Mouse (Mus musculus) testis, adult 2 months (tissue): ENCODE data around the gene Klrg1. TPM values are rescaled to one million over a fixed set of nuclear protein-coding genes. Genes with fewer than 3 reads are reported as not detected.

Source experiments
- H3K27ac ChIP-seq: fragments of 200-500 bp; 2 replicates; pipeline ENCODE4 v1.5.1; 2012; ENCODE audit warnings: low read depth, low read length; ENCODE audit not compliant: control insufficient read depth, insufficient read depth
- H3K27me3 ChIP-seq: fragments of 200-500 bp; 2 replicates; pipeline ENCODE4 v1.6.1; 2012; ENCODE audit warnings: mild to moderate bottlenecking, low read length, moderate library complexity; ENCODE audit not compliant: control insufficient read depth, insufficient read depth
- H3K36me3 ChIP-seq: fragments of 200-500 bp; 2 replicates; pipeline ENCODE4 v1.6.1; 2012; ENCODE audit warnings: mild to moderate bottlenecking, low read length; ENCODE audit not compliant: control insufficient read depth, insufficient read depth
- H3K4me1 ChIP-seq: fragments of 200-500 bp; 2 replicates; pipeline ENCODE4 v1.6.1; 2012; ENCODE audit warnings: low read length; ENCODE audit not compliant: control insufficient read depth, insufficient read depth
- H3K4me3 ChIP-seq: fragments of 200-500 bp; 2 replicates; pipeline ENCODE4 v1.5.1; 2012; ENCODE audit warnings: low read depth, mild to moderate bottlenecking, low read length, moderate library complexity, mixed read lengths; ENCODE audit not compliant: control insufficient read depth
- CTCF ChIP-seq: fragments of 200-500 bp; IDR thresholded peaks from 2 replicates; pipeline ENCODE4 v1.5.1; 2012; ENCODE audit warnings: low read depth, mild to moderate bottlenecking, inconsistent platforms, low read length, moderate library complexity; ENCODE audit not compliant: control insufficient read depth, insufficient read depth, insufficient replicate concordance
- POLR2A ChIP-seq: fragments of 200-500 bp; IDR thresholded peaks from 2 replicates; pipeline ENCODE4 v1.6.1; 2012; ENCODE audit warnings: low read depth, mild to moderate bottlenecking, inconsistent platforms, low read length, moderate library complexity; ENCODE audit not compliant: control insufficient read depth
- polyA plus RNA-seq: library from polyadenylated mRNA; depleted of rRNA; stranded (reverse); fragments of >200 nt; gene quantifications from 2 replicates; pipeline ENCODE4 v1.2.3, GENCODE M21; 2012; rRNA removed

The Klrg1 gene
- polyA plus RNA-seq: 0.16 and 0.18 TPM in 2 replicates

GRCm38 (mm10) chr6:122282782-122283181, at the start of gene Klrg1:
Gene Klrg1 (minus strand): TSS chr6:122282882.
- Histone ChIP-seq H3K4me1 (no peaks in the 10 kb centered on the region), H3K36me3 (no peaks in the 10 kb centered on the region), H3K27me3 (no peaks in the 10 kb centered on the region), H3K4me3 (no peak within 1 kb of the TSS), H3K27ac (no peak within 1 kb of the TSS)
- TF ChIP-seq POLR2A (no peak), CTCF (no peak)

GRCm38 (mm10) chr6:122325361-122325975, 42.8 kb upstream of the Klrg1 start:
- H3K27ac ChIP-seq: no peak overlapping the region
- no peak for TF ChIP-seq POLR2A
- TF ChIP-seq CTCF: no peak
- H3K27me3 ChIP-seq: no peaks in the 10 kb centered on the region
- H3K4me1 ChIP-seq: no peaks in the 10 kb centered on the region
- H3K36me3 ChIP-seq: peaks cover 5% of the 10 kb centered on the region
- no peak overlapping the region for H3K4me3 ChIP-seq

DNA sequence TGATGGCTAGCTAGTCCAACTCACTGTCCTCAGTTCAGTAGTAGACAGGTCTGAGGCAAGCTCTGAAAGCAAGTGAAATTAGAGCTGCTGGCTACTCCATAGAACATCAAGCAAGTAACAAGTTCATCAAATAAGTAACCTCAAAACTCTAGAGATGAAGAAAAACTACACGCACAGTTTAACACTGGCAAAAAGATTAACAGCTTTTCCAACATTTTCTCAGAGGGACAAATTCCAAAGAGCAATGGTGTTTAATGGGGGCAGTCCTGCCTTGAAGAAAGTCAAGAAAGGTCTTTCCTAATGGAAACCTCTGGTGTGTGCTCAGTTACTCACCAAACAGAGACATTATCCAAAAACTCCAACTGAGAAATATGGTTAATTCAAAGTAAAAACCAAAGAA, 36.0 kb upstream of the Klrg1 start:
- Histone ChIP-seq H3K4me1 (no peaks in the 10 kb centered on the region), H3K4me3 (no peak overlapping the region), H3K27ac (no peak overlapping the region), H3K27me3 (no peaks in the 10 kb centered on the region), H3K36me3 (peaks cover 5% of the 10 kb centered on the region)
- no peak for TF ChIP-seq CTCF
- TF ChIP-seq POLR2A: no peak

DNA sequence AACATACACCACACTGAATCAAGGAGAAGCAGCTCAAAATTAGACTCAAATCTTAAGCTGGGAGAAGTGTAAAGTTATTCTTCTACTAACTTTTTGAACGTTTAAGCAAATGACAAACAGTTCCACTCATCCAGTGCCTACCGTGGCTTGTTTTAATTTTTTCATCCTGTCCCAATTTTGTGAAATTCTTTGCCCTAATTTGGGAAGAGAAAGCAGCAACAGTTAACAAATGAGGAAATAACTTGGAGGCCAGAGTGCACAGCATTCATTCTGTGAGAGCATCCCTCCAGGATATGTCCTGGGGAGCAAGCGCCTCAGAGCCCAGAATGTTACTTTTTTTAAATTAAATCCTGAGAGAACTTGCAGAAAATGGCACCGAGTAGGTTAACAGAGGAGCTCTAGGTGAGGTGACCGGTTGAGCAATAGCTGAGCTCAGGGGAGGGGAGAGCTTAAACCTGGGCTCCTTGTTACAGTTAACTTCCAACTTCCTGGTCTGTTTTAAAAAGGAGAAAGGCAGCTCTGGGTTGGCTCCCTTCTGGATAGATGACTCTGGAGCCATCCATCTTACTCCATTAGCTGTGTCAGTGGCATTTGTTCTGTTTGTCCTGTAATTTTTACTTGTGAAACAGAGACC, 27.6 kb upstream of the Klrg1 start:
- H3K27me3 ChIP-seq: no peaks in the 10 kb centered on the region
- no peak for TF ChIP-seq POLR2A
- TF ChIP-seq CTCF: no peak
- no peak overlapping the region for H3K27ac ChIP-seq
- no peaks in the 10 kb centered on the region for H3K4me1 ChIP-seq
- peaks cover 2% of the 10 kb centered on the region for H3K36me3 ChIP-seq
- no peak overlapping the region for H3K4me3 ChIP-seq

DNA sequence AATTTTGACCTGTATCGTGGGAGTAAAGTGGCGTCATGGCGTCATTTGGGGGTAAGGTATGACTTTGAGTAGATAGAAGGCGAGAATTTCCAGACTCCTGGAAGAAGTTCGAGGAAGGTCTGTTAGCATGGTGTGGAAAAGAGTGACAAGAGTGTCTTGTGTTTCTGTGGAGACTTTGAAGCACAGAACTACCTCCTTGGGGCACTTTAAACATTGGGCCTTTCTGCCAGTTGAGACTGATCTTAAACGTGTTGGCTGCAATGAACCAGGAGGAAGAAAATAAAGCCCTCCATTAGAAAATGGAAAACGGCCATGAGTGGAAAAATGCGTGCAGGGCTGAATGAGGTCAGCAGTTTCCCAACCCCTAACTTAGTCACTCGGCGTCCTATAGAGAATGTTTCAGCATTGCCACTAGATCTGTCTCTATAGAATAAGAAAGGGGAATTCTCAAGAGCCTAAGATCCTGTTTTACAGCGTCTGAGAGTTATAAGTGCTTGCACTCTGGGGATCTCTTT, 26.8 kb upstream of the Klrg1 start:
- H3K27me3 ChIP-seq: no peaks in the 10 kb centered on the region
- no peaks in the 10 kb centered on the region; the same call in 1 of the 2 replicates for H3K36me3 ChIP-seq
- H3K4me3 ChIP-seq: peak overlapping the region; percentile 94
- TF ChIP-seq CTCF: no peak
- H3K4me1 ChIP-seq: peaks cover 1% of the 10 kb centered on the region; the same call in 1 of the 2 replicates
- peak overlapping the region; percentile 84 for H3K27ac ChIP-seq

DNA sequence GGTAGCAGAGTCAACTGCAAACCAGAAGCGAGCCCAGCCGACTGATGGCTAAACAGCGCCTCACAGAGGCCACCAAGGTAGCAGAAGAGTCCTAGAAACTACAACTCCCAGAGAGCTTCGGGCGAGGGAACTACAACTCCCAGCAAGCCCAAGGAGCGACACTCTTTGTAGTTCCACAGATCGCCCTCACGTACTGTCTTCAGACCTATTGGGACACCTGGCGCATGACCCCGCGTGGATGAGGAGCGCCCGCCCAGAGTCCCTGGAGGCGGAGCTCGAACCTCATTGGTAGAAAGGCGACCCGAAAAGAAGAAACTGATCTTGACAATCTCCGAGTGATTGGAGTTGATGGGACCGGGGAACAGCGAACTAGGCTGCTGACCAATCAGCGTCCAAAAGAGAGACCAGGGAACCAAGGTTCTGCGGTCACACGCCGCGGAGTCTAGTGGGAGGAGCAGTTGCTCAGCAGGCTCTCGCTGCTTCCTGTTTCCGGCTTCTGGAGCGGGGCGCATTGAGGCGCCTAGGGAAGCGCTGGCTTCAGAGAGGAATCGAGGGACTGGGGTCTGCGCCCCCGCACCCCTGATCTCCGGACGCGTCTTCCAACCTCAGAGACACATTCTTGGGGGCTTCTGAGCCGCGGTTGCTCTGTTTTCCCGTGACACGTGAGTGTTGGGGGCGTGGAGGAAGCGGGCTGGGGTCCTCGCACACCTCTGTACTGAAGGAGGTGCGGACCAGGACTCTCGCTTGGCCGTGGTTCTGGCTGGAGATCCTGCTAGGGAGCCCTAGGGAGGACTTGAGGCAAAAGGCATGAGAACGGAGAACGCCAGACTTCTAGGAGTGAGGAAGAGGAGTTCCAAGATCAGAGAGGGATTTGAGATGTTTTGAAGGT, 26.1 kb upstream of the Klrg1 start, which contains the start of gene M6pr:
Gene M6pr (plus strand): TSS at position 216 of the 889 bp plus-strand sequence.
- Histone ChIP-seq H3K27ac (peak within 1 kb of the TSS; percentile 84), H3K4me3 (peak within 1 kb of the TSS; percentile 94)

GRCm38 (mm10) chr6:122308136-122308504, 25.4 kb upstream of the Klrg1 start:
- Histone ChIP-seq H3K27ac (no peak overlapping the region), H3K4me1 (peaks cover 3% of the 10 kb centered on the region; the same call in 1 of the 2 replicates), H3K4me3 (peak overlapping the region; percentile 94), H3K27me3 (no peaks in the 10 kb centered on the region), H3K36me3 (no peaks in the 10 kb centered on the region)
- TF ChIP-seq CTCF: no peak
- no peak for TF ChIP-seq POLR2A

More for the DNA sequence above, 26.1 kb upstream of the Klrg1 start, which contains the start of gene M6pr:
- TF ChIP-seq CTCF: peak; percentile 79; the same call in 1 of the 2 replicates
- TF ChIP-seq POLR2A: peak; percentile 56
- Histone ChIP-seq H3K36me3 (no peaks in the 10 kb centered on the region), H3K4me1 (peaks cover 3% of the 10 kb centered on the region; the same call in 1 of the 2 replicates), H3K27me3 (no peaks in the 10 kb centered on the region)
